Mouse (Mus musculus) embryo, embryonic 11.5 days (tissue): ENCODE measurements at regions not wholly inside any gene's neighbourhood (a gene's known extent, or its start where the extent isn't known, plus 50 kb on each side); places are given as distances from the start of the nearest gene placed in this dataset.

Experiments
- DNase-seq: peaks from one replicate; pipeline ENCODE4 v3.0.0-alpha.2; 2012; ENCODE audit warnings: low read depth, low spot score

DNA sequence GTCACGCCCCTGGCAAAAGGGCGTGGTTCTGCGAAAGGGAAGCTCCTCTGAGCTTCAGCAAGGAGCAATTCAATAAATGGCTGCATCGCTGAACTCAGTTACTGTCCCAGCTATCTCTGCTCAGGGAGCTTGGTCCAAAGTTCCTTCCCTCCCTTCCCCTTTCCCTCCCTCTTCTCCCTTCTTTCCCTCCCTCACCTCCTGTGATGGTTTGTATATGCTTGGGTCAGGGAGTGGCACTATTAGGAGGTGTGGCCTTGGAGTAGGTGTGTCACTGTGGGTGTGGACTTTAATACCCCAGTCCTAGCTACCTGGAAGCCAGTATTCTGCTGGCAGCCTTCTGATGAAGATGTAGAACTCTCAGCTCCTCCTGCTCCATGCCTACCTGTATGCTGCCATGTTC lies 120.5 kb downstream of the Erv3 start:
- no peak for DNase-seq

DNA sequence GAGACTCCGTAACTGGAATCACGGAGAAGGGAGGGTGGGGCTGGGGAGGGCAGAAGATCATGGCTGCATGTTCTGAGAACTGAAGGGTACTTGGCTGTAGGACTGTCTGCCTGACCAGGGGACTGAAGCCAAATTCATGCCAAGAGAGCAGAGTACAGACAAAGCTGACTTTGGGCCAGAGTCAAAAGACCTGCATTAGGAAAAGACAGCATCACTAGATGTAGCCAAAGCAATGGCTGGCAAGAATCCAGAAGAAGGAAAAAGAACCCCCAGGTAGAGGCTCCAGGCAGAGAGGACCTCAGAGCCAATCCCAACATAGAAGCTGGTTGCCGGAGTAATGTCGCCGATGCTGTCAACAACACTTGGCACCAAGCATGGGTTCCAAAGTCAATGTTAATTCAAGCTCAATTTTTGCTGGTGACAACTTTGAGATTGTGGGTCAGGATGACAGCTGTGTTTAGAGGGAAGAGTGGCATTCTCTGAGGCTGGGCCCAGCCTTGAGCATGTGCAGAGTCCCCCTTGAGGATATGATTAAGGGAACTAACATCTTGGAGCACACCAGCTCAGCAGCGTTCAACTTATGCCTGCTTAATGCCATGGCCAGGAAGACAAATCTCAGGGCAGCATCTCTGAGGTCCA lies 124.7 kb downstream of the Erv3 start:
- DNase-seq, result no peak

DNA sequence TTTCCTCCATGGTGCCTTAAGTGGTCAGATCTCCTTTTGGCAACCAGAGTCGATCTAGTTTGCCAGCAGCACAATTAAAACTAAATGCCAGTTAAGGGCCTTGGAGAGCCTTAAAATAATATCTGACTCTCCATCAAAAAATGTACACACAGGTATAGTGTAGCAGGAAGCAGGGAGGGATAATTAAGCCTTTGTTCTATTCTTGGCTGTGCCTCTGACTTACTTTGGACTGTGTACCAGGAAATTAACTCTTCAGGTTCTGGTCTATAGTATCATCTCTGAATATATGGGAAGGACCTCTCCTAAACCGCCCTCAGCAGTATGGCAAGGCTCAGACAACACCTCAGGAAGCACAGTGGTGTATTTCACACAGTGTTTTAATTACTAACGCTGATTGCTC lies 133.0 kb downstream of the Erv3 start:
- no peak for DNase-seq

DNA sequence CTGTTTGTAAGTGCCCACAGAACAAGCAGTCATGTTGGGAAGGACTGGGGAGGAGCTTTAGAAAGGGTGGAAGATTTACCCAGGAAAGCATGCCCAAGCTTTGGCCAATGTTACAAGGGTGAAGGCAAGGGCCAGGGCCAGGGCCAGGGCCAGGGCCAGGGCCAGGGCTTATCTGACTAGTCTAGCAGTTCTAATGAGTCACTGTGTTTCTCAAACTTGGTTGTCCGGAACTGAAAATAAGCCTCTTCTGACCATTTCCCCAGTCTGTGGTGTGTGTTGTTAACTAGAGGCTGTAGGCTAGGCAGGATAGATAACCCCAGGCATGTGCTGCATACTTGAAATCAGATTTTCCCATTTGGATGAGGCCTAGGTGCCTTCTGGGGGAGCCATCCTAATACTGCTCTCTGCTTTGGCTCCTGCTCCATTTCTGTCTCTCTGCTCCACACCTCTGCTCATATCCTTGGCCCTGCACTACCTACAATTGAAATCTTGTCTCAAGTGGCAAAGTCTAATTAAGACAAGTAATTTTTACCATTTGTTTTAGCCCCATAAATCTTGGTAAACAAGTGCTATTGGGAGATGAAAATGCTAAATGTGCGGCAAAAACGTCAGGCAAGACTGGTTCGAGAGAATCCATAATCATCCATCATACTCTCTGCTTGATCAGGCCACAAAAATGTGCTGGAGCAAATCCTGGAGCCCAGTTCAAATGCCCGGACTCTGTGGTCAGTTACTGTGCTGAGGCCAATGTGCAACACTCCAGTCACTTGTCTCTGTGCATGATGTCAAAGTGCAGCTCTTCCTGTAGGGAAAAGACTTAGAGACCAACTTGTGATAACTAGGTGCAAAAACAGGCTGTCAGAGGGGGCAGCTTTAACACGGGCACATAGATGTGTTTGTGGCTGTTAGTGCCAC lies 137.7 kb downstream of the Erv3 start:
- no peak for DNase-seq

DNA sequence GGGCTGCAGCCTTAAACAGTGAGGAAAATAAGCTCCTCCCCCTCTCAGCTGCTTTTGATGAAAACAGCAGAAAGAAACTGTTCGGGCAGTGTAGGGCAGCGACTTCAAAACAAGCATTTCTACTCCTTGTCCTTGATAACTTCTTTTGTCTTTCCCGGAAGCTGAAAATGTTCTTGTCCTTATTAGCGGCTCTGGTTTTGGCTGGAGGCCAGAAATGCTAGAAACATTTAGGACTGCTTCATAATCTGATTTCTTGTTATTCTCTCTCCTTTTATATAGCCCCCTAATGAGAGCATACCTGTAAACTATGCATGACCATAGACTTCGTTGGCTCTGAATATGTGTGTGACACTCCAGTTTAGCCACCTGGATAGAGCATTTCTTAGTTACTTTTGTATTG lies 142.0 kb downstream of the Erv3 start:
- DNase-seq, result no peak

DNA sequence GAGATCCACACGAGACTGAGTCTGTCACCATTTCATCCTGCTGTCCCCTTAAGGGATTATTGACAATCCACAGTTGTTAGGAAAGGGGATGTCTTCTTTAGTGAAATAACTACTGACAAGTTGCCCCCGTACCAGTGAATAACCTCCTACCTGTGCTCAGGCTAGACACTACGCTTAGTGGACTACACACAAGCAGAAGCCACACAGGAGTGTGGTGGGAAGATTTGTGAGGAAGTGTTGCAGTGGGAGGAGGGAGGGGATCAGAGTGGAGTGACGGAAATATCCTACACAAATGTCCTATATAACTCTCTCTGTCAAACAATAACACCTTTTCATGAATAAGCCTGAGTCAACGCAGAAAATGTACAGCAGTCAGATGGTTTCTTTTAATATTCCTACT lies 142.7 kb downstream of the Erv3 start:
- no peak for DNase-seq

DNA sequence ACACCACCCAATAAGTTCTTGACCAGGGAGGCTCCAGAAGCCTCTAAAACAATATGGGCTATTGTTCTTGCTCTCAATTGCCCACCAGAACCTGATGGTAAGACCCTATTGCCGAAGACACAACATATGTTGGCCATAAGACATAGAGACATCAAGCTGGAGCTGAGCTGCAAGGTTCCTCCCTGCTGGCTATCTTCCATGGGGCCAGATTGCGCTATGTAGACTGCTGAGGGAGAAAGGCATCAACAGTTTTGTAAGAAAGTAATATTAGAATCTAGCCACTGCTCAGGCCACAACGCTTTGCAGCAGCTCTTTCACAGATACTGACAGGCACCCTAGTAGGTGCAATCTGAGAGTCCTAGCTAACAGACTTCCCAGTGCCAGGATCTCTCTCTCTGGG lies 144.2 kb downstream of the Erv3 start:
- DNase-seq, result no peak

DNA sequence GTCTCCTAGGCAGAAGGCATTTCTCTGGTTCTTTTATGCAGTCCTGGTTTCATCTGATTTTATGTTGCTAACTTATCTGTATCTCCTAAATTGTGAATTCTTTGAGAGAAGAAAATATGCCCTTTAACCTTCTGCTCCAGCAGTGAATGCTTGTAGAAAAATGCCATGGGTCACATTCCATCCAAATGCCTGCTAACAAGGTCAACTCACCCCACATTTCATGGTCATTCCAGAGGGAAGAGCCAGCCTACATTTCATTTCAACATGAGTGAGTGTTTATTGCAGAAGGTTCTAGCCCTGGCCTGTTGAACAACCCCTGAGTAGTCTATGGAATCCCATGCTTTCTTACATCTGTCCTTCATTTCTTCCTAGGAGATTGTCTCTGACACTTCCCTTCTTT lies 147.7 kb downstream of the Erv3 start:
- no peak for DNase-seq

DNA sequence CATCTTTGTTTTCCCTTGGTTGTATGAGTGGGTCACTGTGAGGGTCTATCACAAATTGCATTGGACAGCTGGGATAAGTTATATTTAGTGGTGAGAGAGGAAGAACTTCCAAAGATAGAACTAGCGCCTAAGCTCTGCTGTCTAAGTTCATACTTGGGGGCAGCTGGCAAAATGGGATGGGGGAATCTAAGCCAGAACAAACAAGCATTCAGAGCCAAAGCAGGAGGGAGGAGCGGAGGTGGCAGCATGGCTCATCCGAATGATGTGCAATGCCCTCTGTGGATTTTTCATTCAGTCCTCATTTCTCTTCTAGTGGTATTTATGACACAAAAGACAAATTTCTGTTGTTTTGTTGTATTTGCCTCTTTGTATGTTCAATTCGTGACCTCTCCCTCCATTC lies 144.5 kb upstream of the Adra1d start:
- no peak for DNase-seq

DNA sequence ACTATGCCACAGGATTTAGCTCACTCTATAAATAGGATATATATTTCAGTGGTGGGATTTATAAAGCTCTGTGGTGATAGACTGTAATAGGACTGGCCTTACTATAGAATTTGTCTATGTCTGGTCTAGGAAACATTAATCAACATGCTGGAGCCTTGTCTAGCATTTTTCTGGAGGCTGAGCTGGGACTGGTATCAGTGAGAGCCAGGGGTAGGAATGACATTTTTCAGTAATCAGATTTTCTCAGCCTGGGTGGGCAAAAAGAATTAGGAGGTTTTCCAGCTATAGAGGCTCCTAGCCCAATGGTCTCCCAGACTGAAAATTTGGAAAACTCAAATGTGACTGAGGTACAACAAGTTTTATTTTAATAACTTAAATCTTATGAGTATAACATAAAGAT lies 142.3 kb upstream of the Adra1d start:
- DNase-seq, result no peak

DNA sequence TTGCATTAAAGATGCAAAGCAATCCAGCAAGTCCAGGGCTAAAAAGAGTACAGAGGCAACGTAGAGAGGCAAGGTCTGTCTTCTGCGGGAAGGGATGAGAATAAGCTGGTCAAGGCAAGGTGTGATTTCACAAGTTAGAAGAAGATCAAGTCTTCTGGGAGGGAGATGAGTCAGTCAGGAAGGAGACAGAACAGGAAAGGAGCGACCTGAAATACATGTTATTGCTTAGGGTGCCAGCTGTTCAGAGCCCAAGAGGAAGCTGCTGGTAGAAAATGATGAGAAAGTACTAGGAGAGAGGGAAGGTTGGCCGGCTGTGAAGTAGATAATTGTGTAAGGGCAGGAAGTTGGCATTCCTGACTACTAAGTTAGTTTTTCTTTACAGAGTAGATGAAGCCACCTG lies 140.1 kb upstream of the Adra1d start:
- DNase-seq, result no peak

DNA sequence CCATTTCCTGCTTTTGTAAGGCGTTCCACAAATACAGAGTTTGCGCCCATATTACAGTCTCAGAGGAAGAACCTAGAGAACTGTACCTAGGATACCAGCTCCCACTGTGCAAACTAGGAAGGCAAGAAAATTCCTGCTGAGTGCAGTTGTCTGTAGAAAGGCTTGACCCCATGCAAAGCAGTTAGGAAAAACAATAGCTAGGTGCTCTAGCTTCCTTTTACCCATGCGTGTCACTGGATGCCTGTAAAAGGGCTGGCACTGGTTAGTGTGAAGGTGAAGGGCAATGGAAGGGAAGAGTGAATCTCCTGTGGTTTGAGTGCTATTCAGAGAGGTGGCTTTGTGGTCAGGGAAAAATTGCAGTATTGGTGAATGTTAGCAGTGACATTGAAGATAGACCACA lies 137.7 kb upstream of the Adra1d start:
- DNase-seq, result no peak

DNA sequence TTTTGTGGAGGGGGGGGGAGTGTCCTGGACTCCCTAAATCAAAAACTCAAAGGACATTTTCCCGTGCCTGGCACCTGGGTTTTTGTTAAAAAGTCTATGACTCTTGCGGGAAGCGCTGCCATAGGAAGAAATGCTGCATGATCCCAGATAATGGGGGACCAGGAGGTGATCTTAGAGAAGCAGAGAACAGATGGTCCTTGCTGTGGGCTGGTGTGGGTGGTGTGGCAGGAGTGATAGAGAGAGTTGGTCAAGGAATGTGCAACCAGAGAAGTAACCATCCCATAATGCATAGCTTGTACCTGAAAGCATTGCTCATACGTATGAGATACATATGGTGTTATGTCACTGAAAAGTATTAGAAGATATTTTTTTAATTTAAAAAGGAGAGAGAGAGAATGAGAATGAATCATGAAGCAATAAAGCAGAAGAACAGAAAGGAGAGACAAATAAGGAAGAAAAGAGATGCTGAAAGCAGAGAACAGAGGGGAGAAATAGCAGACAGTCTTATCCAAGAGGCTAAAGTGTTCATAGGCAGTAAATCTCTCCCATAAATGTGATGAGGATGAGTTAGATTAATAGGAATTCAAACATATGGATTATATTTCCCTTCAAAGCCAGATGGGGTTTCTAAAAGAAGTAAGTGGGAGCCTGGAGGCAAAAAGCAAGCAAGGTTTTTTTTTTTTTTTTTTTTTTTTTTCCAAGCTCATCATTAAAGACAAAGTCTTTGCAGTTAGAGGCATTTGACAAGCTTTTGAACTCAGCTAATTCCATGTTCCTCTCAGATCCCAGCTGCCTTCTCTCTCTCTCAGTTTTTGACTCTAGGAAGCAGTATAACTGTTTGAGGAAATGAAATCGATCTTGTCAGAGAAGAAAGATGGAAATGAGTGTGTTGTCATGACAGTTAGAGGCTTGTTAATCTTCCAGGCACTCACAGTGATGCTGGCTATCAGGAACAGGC lies 136.2 kb upstream of the Adra1d start:
- no peak for DNase-seq

DNA sequence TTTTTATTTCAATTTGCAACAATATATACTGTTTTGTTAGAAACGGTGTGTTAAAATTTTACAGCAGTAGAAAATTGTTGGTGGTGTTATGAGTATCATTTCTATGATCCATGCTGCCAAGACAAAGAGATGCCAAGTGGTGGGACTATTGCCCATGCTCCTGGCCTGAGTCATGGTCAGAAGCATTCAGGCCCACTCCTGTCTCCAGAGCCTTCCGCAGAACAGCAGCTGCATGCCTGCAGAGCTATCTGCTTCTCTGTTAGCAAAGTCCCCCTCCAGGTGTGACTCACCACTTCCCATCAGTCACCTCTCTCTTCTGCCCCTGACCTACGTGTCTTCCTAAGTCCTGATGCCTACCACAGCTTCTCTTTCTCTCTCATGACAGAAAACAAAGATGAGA lies 134.2 kb upstream of the Adra1d start:
- DNase-seq, result no peak

DNA sequence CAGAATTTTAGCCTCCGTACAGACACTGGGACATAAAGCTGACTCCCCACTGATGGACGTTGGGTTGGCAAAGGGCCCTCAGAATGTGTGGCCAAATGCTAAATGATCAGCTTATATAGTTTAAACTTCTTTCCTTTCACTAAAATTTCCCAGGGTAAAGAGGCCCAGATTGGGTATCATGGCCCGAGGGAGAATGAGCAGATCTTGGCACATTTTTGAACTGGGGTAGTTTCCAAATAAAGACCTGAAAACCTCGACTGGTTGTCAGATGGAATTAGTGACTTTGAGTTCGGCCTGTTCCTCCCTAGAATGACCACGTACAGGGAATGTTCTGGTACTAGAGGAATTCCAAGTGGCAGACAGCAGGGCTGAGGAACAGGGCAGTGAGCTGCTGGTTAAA lies 127.9 kb upstream of the Adra1d start:
- DNase-seq, result no peak

DNA sequence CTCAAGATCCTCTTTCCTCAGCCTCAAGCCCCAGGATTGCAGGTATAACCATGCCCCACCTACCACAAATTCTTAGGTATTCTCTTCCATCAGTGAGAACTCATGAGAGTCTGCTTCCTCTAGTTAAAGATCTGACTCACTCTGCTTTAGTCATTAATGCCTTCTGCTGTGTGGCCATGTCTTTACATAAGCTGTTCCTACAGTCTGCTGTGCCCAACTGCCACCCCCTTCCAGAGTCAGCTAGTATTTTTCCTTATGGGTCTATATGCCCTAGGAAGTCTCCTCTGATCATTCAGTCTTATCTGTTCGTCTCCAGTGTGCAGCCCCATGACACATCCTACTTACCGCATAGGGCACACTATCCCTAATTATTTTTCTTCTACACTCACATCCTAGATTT lies 126.2 kb upstream of the Adra1d start:
- DNase-seq, result no peak

DNA sequence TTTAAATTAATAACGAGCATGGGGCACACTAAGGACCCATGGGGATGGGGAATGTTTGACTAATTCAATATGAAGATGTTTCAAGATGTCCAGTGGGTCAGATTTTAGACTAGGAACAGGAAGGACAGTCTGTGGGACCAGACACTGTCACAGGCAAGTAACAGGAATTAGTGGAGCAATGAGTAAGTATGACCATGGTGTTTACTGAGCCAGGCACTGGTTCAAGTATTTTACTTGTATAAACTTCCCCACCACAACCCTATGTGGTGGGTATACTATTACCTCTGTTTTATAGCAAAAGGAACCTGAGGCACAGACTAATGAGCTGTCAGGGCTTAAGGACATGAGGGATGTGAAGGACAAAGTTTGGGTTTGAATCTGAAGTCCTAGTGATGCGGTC lies 125.4 kb upstream of the Adra1d start:
- no peak for DNase-seq

DNA sequence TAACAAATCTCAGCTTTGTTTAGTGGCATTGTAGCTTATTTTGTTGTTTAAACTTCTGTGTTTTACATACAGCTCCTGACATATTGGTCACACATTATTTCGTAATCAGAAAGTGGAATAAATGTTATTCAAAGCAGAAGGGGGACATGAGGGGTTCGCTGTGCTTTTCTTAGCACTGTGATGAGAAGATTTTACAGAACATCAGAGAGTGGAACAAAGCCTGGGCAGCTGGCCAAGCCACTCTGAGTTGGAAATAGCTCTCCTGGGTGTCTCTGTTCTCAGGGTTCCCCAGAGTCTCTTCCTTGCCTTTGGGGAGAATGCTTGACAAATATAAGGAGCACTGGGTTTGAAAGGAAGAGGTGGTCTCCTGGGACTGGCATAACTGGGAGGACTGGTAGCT lies 124.7 kb upstream of the Adra1d start:
- no peak for DNase-seq

DNA sequence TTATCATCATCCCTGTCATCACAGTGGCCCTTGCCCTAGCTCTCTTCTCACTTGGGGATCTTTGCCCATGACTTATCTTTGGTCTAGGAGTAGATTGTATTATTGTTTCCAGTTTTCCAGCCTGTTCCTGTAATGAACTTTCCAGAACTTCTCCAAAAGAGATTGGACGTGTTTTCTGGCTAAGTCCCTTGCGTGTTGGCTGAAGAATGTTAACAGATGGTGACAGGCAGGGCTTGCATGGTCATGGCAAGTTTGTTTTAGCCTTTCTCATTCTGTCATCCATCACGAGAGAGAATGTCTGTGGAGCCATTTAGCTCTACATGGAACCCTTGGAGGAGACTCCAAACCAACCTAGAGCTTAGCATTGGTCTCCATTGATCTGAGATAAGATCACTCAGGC lies 123.2 kb upstream of the Adra1d start:
- no peak for DNase-seq

DNA sequence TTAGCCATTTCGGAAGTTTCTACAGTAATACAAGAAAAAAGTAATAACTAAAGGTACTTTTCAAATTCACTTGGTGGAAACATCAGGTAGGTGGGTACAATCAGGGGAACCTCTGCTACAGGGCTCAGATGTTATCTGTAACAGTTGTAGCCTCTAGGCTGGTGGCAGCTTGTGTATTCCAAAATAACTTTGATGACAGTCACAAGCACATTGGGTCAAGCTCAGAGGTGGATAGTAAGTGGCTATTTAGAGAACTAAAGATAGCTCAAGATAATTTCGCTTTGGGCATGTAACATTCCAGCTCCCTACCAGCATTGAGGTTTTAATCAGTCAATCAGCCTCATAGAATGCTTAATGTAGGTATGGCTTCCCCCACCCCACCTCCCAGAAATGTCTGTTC lies 121.7 kb upstream of the Adra1d start:
- no peak for DNase-seq

DNA sequence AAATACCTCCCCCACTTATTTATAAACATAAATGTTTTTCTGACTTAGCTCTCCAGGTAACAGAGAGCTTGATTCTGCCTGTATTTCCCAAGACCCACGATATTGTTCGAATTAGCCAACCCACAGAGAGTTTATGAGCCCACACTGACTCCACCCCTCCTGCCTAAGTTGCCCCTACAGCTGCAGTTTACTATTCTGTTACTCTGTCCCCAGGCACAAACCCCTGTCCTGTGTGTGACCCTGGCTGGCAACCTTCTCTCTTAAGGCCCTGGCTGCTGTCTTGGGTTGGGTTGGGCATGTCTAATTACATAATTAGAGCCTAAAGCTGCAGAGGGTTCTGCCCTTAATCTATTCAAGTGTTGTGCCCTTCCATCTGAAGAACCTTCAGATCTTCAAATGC lies 116.4 kb upstream of the Adra1d start:
- no peak for DNase-seq

DNA sequence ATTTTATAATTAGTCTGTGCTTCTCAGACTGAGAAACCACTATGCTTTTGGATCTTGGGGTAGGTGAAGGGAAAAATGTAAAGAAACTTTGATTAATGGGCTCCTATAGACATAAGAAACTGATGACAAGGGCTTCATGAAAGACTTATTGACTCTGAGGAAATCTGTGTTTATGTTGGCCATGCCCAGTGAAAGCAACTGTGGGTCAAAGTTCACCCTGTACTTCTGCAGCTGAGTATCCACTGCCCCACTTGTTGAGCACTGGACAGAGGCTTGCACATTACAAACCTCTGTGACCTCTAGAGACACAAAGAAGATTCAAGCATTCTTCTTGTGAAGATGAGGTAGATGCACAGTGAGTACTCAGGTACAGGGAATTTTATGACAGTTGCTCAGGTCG lies 114.7 kb upstream of the Adra1d start:
- no peak for DNase-seq
